Comparison of ENCODE assay signal across 23 mouse cellular contexts in genomic region chr11:69590622-69591021, GRCm38 (mm10). TPM values are rescaled to one million over a fixed set of nuclear protein-coding genes. Genes with fewer than 3 reads are reported as not detected.
DNase-seq lines count a peak whose midpoint lies in the region; ATAC-seq and TF ChIP-seq lines count a peak whose summit lies in the region.
"Had no signal": no experiment of that assay in that cellular context is flagged by ENCODE, and none has a peak within 500 bp of the region (broad histone marks: within the 10 kb centered on the region; RNA-seq: fewer than 3 reads in every experiment).

No protein-coding gene starts in this region.

- no peaks in the 10 kb centered on the region for H3K27me3 ChIP-seq in liver, embryonic 13.5 days
- H3K27me3 ChIP-seq in liver, postnatal 0 days (ENCODE audit: insufficient read depth, low read length) = no peaks in the 10 kb centered on the region
- H3K27me3 ChIP-seq in forebrain, embryonic 10.5 days (ENCODE audit: poor library complexity, severe bottlenecking) = no peaks in the 10 kb centered on the region
- H3K27me3 ChIP-seq: embryonic facial prominence, embryonic 15.5 days; hindbrain, embryonic 12.5 days; Patski had no signal

- no peak for TF ChIP-seq EP300 in liver, postnatal 0 days (IDR thresholded peaks at IDR 0.05; ENCODE audit: low read depth)

- 65% methylated on average over 8 of the region's 8 CpGs for WGBS in liver, embryonic 13.5 days (ENCODE audit: insufficient replicate concordance)
- 78% methylated on average over 8 of the region's 8 CpGs for WGBS in liver, postnatal 0 days (ENCODE audit: insufficient replicate concordance)
- 94% methylated on average over 8 of the region's 8 CpGs for WGBS in forebrain, embryonic 10.5 days

- H3K9ac ChIP-seq in liver, embryonic 13.5 days = peak overlapping the region; percentile 67
- H3K9ac ChIP-seq in liver, postnatal 0 days (replicated peaks) = no peak overlapping the region
- H3K9ac ChIP-seq: embryonic facial prominence, embryonic 15.5 days; hindbrain, embryonic 12.5 days had no signal

- peak overlapping the region; percentile 62 for H3K4me2 ChIP-seq in liver, embryonic 13.5 days
- H3K4me2 ChIP-seq in liver, postnatal 0 days (ENCODE audit: low read depth, low read length) = peak overlapping the region; percentile 44; the same call in 1 of the 2 replicates
- H3K4me2 ChIP-seq: embryonic facial prominence, embryonic 15.5 days; hindbrain, embryonic 12.5 days had no signal

- intact Hi-C loops in gastrocnemius, adult 2 months (cut with DNase I) = no loop called here
- intact Hi-C loops in gastrocnemius, postnatal 36 days (cut with DNase I) = no loop called here

- H3K27ac ChIP-seq in gastrocnemius, adult 2 months = peak overlapping the region; percentile 94
- H3K27ac ChIP-seq in liver, embryonic 13.5 days = peak overlapping the region; percentile 96
- H3K27ac ChIP-seq in liver, postnatal 0 days (ENCODE audit: low read depth) = no peak overlapping the region
- no peak overlapping the region for H3K27ac ChIP-seq in forebrain, embryonic 10.5 days
- H3K27ac ChIP-seq: embryonic facial prominence, embryonic 15.5 days; heart, embryonic 10.5 days; hindbrain, embryonic 12.5 days had no signal

- DNase-seq in gastrocnemius, adult 2 months = no peak
- no peak for DNase-seq in gastrocnemius, postnatal 36 days
- no peak for DNase-seq in liver, embryonic 13.5 days
- DNase-seq in liver, postnatal 0 days = no peak
- no peak for DNase-seq in left cerebral cortex, adult 18-20 months (ENCODE audit: low spot score in 2 of 2)
- no peak for DNase-seq in forebrain, embryonic 10.5 days (ENCODE audit: extremely low spot score, low spot score)
- DNase-seq: adrenal gland, postnatal 14 days; cerebellum, adult 11-12 months; embryo, embryonic 11 days; heart, adult 18-20 months; heart, postnatal 10 days; heart, postnatal 4 days had no signal

- peaks cover 79% of the 10 kb centered on the region for H3K4me1 ChIP-seq in liver, embryonic 13.5 days (replicated peaks)
- peaks cover 26% of the 10 kb centered on the region for H3K4me1 ChIP-seq in liver, postnatal 0 days (ENCODE audit: insufficient read depth)
- peaks cover 4% of the 10 kb centered on the region; the same call in 1 of the 2 replicates for H3K4me1 ChIP-seq in forebrain, embryonic 10.5 days
- H3K4me1 ChIP-seq: embryonic facial prominence, embryonic 15.5 days; hindbrain, embryonic 12.5 days had no signal

- H3K4me3 ChIP-seq in gastrocnemius, adult 2 months = no peak overlapping the region
- H3K4me3 ChIP-seq in liver, embryonic 13.5 days (replicated peaks) = no peak overlapping the region
- H3K4me3 ChIP-seq in liver, postnatal 0 days (ENCODE audit: low read depth, low read length) = no peak overlapping the region
- no peak overlapping the region for H3K4me3 ChIP-seq in forebrain, embryonic 10.5 days
- H3K4me3 ChIP-seq: embryonic facial prominence, embryonic 15.5 days; heart, embryonic 10.5 days; hindbrain, embryonic 12.5 days had no signal

- TF ChIP-seq CTCF in gastrocnemius, adult 2 months (IDR thresholded peaks at IDR 0.05) = no peak
- TF ChIP-seq CTCF in liver, postnatal 0 days (IDR thresholded peaks at IDR 0.05; ENCODE audit: low read depth) = no peak

- peak; percentile 47 for ATAC-seq in erythroid progenitor cell, adult 5-6 weeks (replicated peaks; ENCODE audit: low FRiP score, poor library complexity, severe bottlenecking)
- peak; percentile 71 for ATAC-seq in liver, embryonic 13.5 days (ENCODE audit: low read depth)
- no peak for ATAC-seq in liver, postnatal 0 days
- ATAC-seq: activated CD4-positive, CD25-positive, alpha-beta regulatory T cell, adult 4 months; forebrain, embryonic 14.5 days; Patski had no signal

- no peaks in the 10 kb centered on the region for H3K9me3 ChIP-seq in liver, embryonic 13.5 days (replicated peaks)
- no peaks in the 10 kb centered on the region for H3K9me3 ChIP-seq in liver, postnatal 0 days (ENCODE audit: low read length)
- H3K9me3 ChIP-seq in forebrain, embryonic 10.5 days = no peaks in the 10 kb centered on the region
- H3K9me3 ChIP-seq: embryonic facial prominence, embryonic 15.5 days; heart, embryonic 10.5 days; hindbrain, embryonic 12.5 days had no signal

- peaks cover 73% of the 10 kb centered on the region for H3K36me3 ChIP-seq in liver, embryonic 13.5 days
- H3K36me3 ChIP-seq in liver, postnatal 0 days (replicated peaks; ENCODE audit: insufficient read depth, low read length) = peaks cover 51% of the 10 kb centered on the region
- H3K36me3 ChIP-seq in forebrain, embryonic 10.5 days (replicated peaks) = peaks cover 92% of the 10 kb centered on the region

RNA-seq across cellular contexts. Expression of gene Trp53, which starts 10.5 kb away (rescaled TPM):
- total RNA-seq in gastrocnemius, adult 2 months (2021) = 10 to 100 TPM; 12.9 to 16.5 TPM
- 10 to 100 TPM; 10.7 to 15.8 TPM for total RNA-seq in gastrocnemius, postnatal 36 days (2021)
- 38.2 and 75.9 TPM in 2 replicates for total RNA-seq in erythroid progenitor cell, adult 5-6 weeks (2015; ENCODE audit: low replicate concordance)
- total RNA-seq in erythroid progenitor cell, adult 5-6 weeks (2017; ENCODE audit: low replicate concordance) = 12.2 TPM in 2 replicates
- polyA plus RNA-seq in liver, embryonic 13.5 days (2015; fragmentation: Nextera tagmentation; extraction: Ambion mirVana) = 83.0 and 90.4 TPM in 2 replicates
- polyA plus RNA-seq in liver, postnatal 0 days (2015; fragmentation: Nextera tagmentation; extraction: Ambion mirVana) = 32.6 and 33.5 TPM in 2 replicates
- 10 to 100 TPM; 22.9 to 25.9 TPM for total RNA-seq in left cerebral cortex, adult 18-20 months (2021)
- polyA plus RNA-seq in forebrain, embryonic 10.5 days (2016; fragmentation: Nextera tagmentation; extraction: Ambion mirVana) = 192 and 194 TPM in 2 replicates

RNA-seq across cellular contexts. Expression of gene Wrap53, which starts 10.6 kb away (rescaled TPM):
- 1 to 10 TPM; 3.2 to 3.4 TPM for total RNA-seq in gastrocnemius, adult 2 months (2021)
- total RNA-seq in gastrocnemius, postnatal 36 days (2021) = 1 to 10 TPM; 2.6 to 2.8 TPM
- total RNA-seq in erythroid progenitor cell, adult 5-6 weeks (2015; ENCODE audit: low replicate concordance) = 13.8 and 48.3 TPM in 2 replicates
- 13.5 and 18.4 TPM in 2 replicates for total RNA-seq in erythroid progenitor cell, adult 5-6 weeks (2017; ENCODE audit: low replicate concordance)
- polyA plus RNA-seq in liver, embryonic 13.5 days (2015; fragmentation: Nextera tagmentation; extraction: Ambion mirVana) = 23.1 and 23.7 TPM in 2 replicates
- 8.1 and 10.0 TPM in 2 replicates for polyA plus RNA-seq in liver, postnatal 0 days (2015; fragmentation: Nextera tagmentation; extraction: Ambion mirVana)
- total RNA-seq in left cerebral cortex, adult 18-20 months (2021) = 10 to 100 TPM in 1 of 2 experiments, 1 to 10 TPM in 1; 9.2 to 10.7 TPM
- polyA plus RNA-seq in forebrain, embryonic 10.5 days (2016; fragmentation: Nextera tagmentation; extraction: Ambion mirVana) = 46.4 and 51.1 TPM in 2 replicates

RNA-seq across cellular contexts. Expression of gene Atp1b2, which starts 15.1 kb away (rescaled TPM):
- 100 to 1,000 TPM; 271 to 389 TPM for total RNA-seq in gastrocnemius, adult 2 months (2021)
- total RNA-seq in gastrocnemius, postnatal 36 days (2021) = 100 to 1,000 TPM; 380 to 461 TPM
- 20.9 and 36.5 TPM in 2 replicates for total RNA-seq in erythroid progenitor cell, adult 5-6 weeks (2015; ENCODE audit: low replicate concordance)
- 3.5 and 4.5 TPM in 2 replicates for total RNA-seq in erythroid progenitor cell, adult 5-6 weeks (2017; ENCODE audit: low replicate concordance)
- 21.7 and 30.8 TPM in 2 replicates for polyA plus RNA-seq in liver, embryonic 13.5 days (2015; fragmentation: Nextera tagmentation; extraction: Ambion mirVana)
- 4.0 and 5.3 TPM in 2 replicates for polyA plus RNA-seq in liver, postnatal 0 days (2015; fragmentation: Nextera tagmentation; extraction: Ambion mirVana)
- 100 to 1,000 TPM; 392 to 424 TPM for total RNA-seq in left cerebral cortex, adult 18-20 months (2021)
- 4.3 and 4.6 TPM in 2 replicates for polyA plus RNA-seq in forebrain, embryonic 10.5 days (2016; fragmentation: Nextera tagmentation; extraction: Ambion mirVana)

RNA-seq across cellular contexts. Expression of gene Shbg, which starts 27.1 kb away (rescaled TPM):
- not detected for total RNA-seq in gastrocnemius, adult 2 months (2021)
- total RNA-seq in gastrocnemius, postnatal 36 days (2021) = not detected
- total RNA-seq in erythroid progenitor cell, adult 5-6 weeks (2015; ENCODE audit: low replicate concordance) = not detected in 2 replicates
- total RNA-seq in erythroid progenitor cell, adult 5-6 weeks (2017; ENCODE audit: low replicate concordance) = not detected in 2 replicates
- polyA plus RNA-seq in liver, embryonic 13.5 days (2015; fragmentation: Nextera tagmentation; extraction: Ambion mirVana) = 33.4 and 34.8 TPM in 2 replicates
- 4.3 and 4.7 TPM in 2 replicates for polyA plus RNA-seq in liver, postnatal 0 days (2015; fragmentation: Nextera tagmentation; extraction: Ambion mirVana)
- total RNA-seq in left cerebral cortex, adult 18-20 months (2021) = not detected
- not detected in 2 replicates for polyA plus RNA-seq in forebrain, embryonic 10.5 days (2016; fragmentation: Nextera tagmentation; extraction: Ambion mirVana)
- total RNA-seq: adrenal gland, adult 18-20 months; adrenal gland, postnatal 14 days; gastrocnemius, adult 8-10 months; gastrocnemius, postnatal 4 days; heart, adult 18-20 months; heart, postnatal 10 days; heart, postnatal 4 days had no signal
- polyA plus RNA-seq: activated CD4-positive, CD25-positive, alpha-beta regulatory T cell, adult 4 months; embryonic facial prominence, embryonic 15.5 days; forebrain, embryonic 14.5 days; heart, embryonic 14.5 days; hindbrain, embryonic 12.5 days; Patski had no signal

RNA-seq across cellular contexts. Expression of gene Efnb3, which starts 30.6 kb away (rescaled TPM):
- total RNA-seq in gastrocnemius, adult 2 months (2021) = under 1 TPM; 0.47 to 0.48 TPM
- under 1 TPM; 0.23 to 0.62 TPM for total RNA-seq in gastrocnemius, postnatal 36 days (2021)
- 2.5 and 2.9 TPM in 2 replicates for total RNA-seq in erythroid progenitor cell, adult 5-6 weeks (2015; ENCODE audit: low replicate concordance)
- 0.77 and 1.1 TPM in 2 replicates for total RNA-seq in erythroid progenitor cell, adult 5-6 weeks (2017; ENCODE audit: low replicate concordance)
- 0.75 and 0.85 TPM in 2 replicates for polyA plus RNA-seq in liver, embryonic 13.5 days (2015; fragmentation: Nextera tagmentation; extraction: Ambion mirVana)
- 0.19 and 0.20 TPM in 2 replicates for polyA plus RNA-seq in liver, postnatal 0 days (2015; fragmentation: Nextera tagmentation; extraction: Ambion mirVana)
- 10 to 100 TPM; 51.9 to 65.6 TPM for total RNA-seq in left cerebral cortex, adult 18-20 months (2021)
- 27.9 and 28.7 TPM in 2 replicates for polyA plus RNA-seq in forebrain, embryonic 10.5 days (2016; fragmentation: Nextera tagmentation; extraction: Ambion mirVana)

Comparison
In these comparisons a context has a peak if more than half of its experiments do, and no peak if none do; other contexts are left out.
1. H3K27ac ChIP-seq: peak in gastrocnemius, adult 2 months (single experiment) and liver, embryonic 13.5 days (single experiment); none in liver, postnatal 0 days (single experiment) and forebrain, embryonic 10.5 days (single experiment).
2. RNA of gene Atp1b2, which starts 15.1 kb away (total RNA-seq): 380 to 461 TPM in gastrocnemius, postnatal 36 days, 392 to 424 TPM in left cerebral cortex, adult 18-20 months and 271 to 389 TPM in gastrocnemius, adult 2 months; 3.5 to 36.5 TPM in erythroid progenitor cell, adult 5-6 weeks; every median in the first group is over 4 times any median in the second.